Mouse (Mus musculus): ENCODE results near the gene Cd3d. TPM values are rescaled to one million over a fixed set of nuclear protein-coding genes. Genes with fewer than 3 reads are reported as not detected.
A peak's percentile ranks its signal among the peaks of the same experiment; 100 is the strongest.

The Cd3d gene
- polyA plus RNA-seq, 1 experiment from 2014 or later = not detected

DNA sequence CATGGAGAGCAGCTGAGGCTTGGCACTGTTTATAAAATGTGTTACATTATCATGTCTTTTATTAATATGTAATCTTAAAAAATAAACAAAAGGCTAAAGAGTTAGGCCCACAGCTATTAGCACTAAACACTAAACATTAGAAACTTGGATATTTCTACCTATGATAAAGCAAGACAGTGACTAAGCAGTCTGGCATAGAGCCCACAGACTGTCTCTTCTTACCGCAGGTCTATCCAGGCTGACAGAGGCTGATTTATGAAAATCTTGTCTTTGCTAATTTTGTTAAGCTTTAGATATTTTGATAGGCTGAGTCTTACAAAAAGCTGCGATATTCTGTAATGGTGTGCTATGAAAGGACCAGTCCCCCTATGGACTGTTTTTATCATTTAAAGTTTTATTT is 11.7 kb downstream of the Cd3d start:
- ATAC-seq (no peak), DNase-seq (ENCODE audit: low read depth, low spot score) (peak; percentile 61)
- no peak for TF ChIP-seq CTCF (IDR thresholded peaks at IDR 0.05)
- POLR2A ChIA-PET = interaction anchor here (0.9 kb wide), 1 partner anchor 14 kb away, joined by 3 read pairs; no protein-coding TSS in a partner anchor
- CTCF ChIA-PET = interaction anchor here (1.7 kb wide), 1 partner anchor 8 kb away, joined by 3 read pairs; no protein-coding TSS in a partner anchor
- peaks cover 42% of the 10 kb centered on the region for H3K27me3 ChIP-seq
- in situ Hi-C loops (cut with MboI; ENCODE audit: low pct_unique_long_range_greater_than_20kb) = no loop called here

DNA sequence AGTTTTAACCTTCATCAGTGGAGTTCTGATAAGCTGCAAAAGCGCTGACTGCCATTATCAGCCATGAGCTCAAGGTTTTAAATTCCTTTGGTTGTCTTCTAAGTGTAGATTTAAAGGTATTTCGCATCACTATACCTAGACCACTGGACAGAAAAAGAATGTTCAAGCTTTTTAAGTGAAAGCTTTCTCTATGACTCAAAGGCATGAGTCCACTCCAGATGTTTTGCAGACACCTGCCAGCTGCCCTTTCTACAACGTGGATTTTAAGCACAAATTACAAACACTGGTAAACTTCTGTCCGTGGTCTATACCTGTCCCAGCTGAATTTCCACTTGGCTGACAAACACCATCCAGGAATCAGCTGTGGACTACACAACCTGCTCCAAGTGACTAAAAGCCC is 13.4 kb downstream of the Cd3d start:
- CTCF ChIA-PET = no interaction called here
- in situ Hi-C loops (cut with MboI; ENCODE audit: low pct_unique_long_range_greater_than_20kb) = no loop called here
- DNase-seq (ENCODE audit: low read depth, low spot score) (no peak), ATAC-seq (no peak)
- TF ChIP-seq CTCF (IDR thresholded peaks at IDR 0.05) = no peak
- POLR2A ChIA-PET = no interaction called here
- peaks cover 44% of the 10 kb centered on the region for H3K27me3 ChIP-seq

DNA sequence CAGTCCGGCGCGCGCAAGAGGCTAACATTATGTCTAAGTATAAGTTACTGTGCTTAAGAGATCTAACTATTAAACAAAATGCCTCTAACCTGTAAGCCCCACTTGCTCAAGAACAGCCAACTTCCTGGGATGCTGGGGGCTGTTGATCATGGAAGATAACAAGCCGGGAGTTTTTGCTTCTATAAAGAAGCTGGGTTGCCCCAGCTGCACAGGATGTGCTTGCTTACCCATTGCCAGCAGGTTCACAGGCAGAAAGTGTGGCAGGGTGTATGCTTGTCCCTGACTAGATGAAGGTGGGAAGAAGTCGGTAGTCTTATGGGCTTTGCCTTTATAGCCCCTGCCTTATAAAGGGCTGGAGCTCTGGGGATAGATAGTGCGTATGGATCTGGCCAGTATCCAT is 15.0 kb downstream of the Cd3d start:
- TF ChIP-seq CTCF (IDR thresholded peaks at IDR 0.05) = no peak
- no peak for DNase-seq (ENCODE audit: low read depth, low spot score)
- CTCF ChIA-PET = no interaction called here
- peaks cover 52% of the 10 kb centered on the region for H3K27me3 ChIP-seq
- POLR2A ChIA-PET = no interaction called here
- in situ Hi-C loops (cut with MboI; ENCODE audit: low pct_unique_long_range_greater_than_20kb) = no loop called here
- ATAC-seq = no peak

DNA sequence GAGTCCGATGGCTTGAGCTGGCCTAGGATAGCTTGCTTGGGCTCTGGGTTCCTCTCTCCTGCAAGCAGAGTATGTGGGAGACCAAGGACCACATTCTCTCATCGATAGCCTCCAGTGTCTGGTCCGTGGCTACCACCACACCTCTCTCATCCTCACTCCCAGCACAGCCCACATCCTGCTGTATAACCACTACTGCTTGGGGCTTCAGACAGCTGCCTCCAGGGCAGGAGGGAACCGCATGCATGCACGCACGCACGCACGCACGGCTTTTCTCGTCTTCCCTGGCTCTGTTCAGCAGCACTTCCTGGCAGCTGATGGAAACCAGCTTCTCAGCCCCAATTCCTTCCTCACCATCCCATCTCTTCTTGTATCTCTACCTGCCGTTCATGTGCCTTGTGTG is 16.6 kb downstream of the Cd3d start:
- TF ChIP-seq CTCF (IDR thresholded peaks at IDR 0.05) = no peak
- ChIA-PET CTCF (interaction anchor here (1.6 kb wide), 1 partner anchor 25 kb away, joined by 6 read pairs; no protein-coding TSS in a partner anchor), POLR2A (no interaction called here)
- ATAC-seq = no peak
- no peak for DNase-seq (ENCODE audit: low read depth, low spot score)
- in situ Hi-C loops (cut with MboI; ENCODE audit: low pct_unique_long_range_greater_than_20kb) = no loop called here
- H3K27me3 ChIP-seq = peaks cover 67% of the 10 kb centered on the region

GRCm38 (mm10) chr9:44999171-44999570 is 17.6 kb downstream of the Cd3d start:
- no peak for TF ChIP-seq CTCF (IDR thresholded peaks at IDR 0.05)
- in situ Hi-C loops (cut with MboI; ENCODE audit: low pct_unique_long_range_greater_than_20kb) = no loop called here
- ATAC-seq = no peak
- DNase-seq (ENCODE audit: low read depth, low spot score) = no peak
- H3K27me3 ChIP-seq = peaks cover 77% of the 10 kb centered on the region
- CTCF ChIA-PET = no interaction called here
- POLR2A ChIA-PET = no interaction called here

DNA sequence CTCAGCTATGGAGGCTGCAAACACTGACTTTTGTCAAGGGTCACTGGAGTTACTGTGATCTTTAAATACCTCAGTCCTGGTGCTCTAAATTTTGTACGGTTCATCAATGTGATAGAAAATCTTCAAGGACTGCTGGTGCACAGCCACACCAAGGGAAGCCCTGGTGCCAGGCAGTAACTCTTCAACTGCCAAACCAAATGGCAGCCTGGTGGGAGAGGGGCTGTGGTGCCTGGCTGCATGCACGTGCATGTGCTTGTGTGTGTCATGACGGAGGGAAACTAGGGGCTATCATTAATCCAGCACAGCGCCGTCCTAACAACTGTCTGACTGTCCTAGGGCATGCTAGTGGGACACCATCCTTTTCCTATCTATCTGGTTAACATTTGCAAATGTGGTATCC is 18.2 kb downstream of the Cd3d start:
- in situ Hi-C loops (cut with MboI; ENCODE audit: low pct_unique_long_range_greater_than_20kb) = no loop called here
- ChIA-PET POLR2A (no interaction called here), CTCF (no interaction called here)
- H3K27me3 ChIP-seq = peaks cover 80% of the 10 kb centered on the region
- no peak for TF ChIP-seq CTCF (IDR thresholded peaks at IDR 0.05)
- ATAC-seq (no peak), DNase-seq (ENCODE audit: low read depth, low spot score) (no peak)

DNA sequence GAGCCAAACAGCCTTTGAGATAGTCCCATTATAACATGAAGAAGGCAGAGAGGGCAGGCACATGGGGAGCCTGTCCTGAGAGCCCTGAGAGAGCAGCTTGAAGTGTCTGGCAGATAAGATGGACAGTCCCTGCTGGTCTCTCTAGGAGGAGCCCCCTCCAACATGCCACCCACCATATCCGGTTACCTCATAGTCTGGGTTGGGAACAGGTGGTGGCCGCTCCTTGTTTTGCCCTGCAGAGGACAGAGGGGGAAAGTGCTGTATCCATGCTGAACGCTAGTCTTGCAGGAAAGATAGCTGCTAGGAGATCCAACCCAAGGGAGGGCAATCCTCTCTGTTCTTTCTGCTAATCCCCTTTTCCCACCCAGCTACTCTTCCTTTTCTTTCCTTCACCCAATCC is 18.7 kb downstream of the Cd3d start:
- ChIA-PET CTCF (no interaction called here), POLR2A (no interaction called here)
- ATAC-seq (no peak), DNase-seq (ENCODE audit: low read depth, low spot score) (no peak)
- in situ Hi-C loops (cut with MboI; ENCODE audit: low pct_unique_long_range_greater_than_20kb) = no loop called here
- TF ChIP-seq CTCF (IDR thresholded peaks at IDR 0.05) = no peak
- peaks cover 79% of the 10 kb centered on the region for H3K27me3 ChIP-seq

DNA sequence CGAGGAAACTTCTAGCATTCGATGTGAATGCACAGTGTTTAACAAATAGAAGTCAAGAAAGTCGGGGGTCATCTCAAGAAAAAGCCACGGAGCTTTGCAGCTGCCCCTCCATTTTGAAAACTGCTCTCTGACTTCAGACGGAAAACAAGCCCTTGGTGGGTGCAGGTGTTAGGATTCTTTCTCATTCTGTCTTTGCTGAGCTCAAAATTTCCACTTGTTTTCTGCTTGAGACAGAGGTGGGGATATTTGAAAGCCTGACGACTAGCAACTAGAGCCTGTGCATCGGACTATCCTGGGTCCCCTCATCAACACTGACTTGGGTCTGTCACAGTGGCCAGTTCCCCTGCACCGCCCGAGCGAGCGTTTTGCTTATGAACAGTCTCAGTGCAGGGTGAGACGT is 25.8 kb downstream of the Cd3d start:
- TF ChIP-seq CTCF (IDR thresholded peaks at IDR 0.05) = no peak
- CTCF ChIA-PET = no interaction called here
- no peak for ATAC-seq
- H3K27me3 ChIP-seq = peaks cover 58% of the 10 kb centered on the region
- no peak for DNase-seq (ENCODE audit: low read depth, low spot score)
- in situ Hi-C loops (cut with MboI; ENCODE audit: low pct_unique_long_range_greater_than_20kb) = no loop called here
- POLR2A ChIA-PET = interaction anchor here (0.9 kb wide), 1 partner anchor 14 kb away, joined by 3 read pairs; no protein-coding TSS in a partner anchor

- H3K27me3 ChIP-seq = peaks cover 50% of the 10 kb centered on the region
- TF ChIP-seq CTCF (IDR thresholded peaks at IDR 0.05) = no peak
- ATAC-seq (no peak), DNase-seq (ENCODE audit: low read depth, low spot score) (no peak)
- in situ Hi-C loops (cut with MboI; ENCODE audit: low pct_unique_long_range_greater_than_20kb) = no loop called here
- CTCF ChIA-PET = no interaction called here
- POLR2A ChIA-PET = no interaction called here
Measured at GRCm38 (mm10) chr9:45008342-45008741, 26.8 kb downstream of the Cd3d start.

- DNase-seq (ENCODE audit: low read depth, low spot score) (no peak), ATAC-seq (no peak)
- POLR2A ChIA-PET = no interaction called here
- peaks cover 41% of the 10 kb centered on the region for H3K27me3 ChIP-seq
- in situ Hi-C loops (cut with MboI; ENCODE audit: low pct_unique_long_range_greater_than_20kb) = no loop called here
- no peak for TF ChIP-seq CTCF (IDR thresholded peaks at IDR 0.05)
- CTCF ChIA-PET = no interaction called here
Measured at GRCm38 (mm10) chr9:45009180-45010078, 27.8 kb downstream of the Cd3d start, which contains the start of gene Cd3e. TSS of gene Cd3e (minus strand) at chr9:45009627.

DNA sequence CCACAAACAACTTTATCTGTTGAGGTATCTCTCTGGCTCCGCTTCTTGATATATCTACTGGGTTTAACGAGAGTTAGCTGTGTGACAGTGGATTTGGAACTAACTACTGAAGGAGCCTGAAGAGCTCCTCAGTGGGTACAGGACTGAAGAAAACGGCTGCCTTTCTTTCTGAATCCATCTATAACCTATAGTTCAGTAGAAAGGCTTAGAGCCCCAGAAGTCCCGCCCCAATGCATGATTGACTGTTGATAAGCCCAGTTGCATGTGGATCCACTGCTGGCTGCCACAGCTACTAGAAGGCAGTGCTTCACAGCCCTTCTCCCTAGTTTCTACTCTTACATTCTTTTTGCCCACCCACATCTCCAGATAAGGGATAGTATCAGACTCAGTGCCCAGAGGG is 28.9 kb downstream of the Cd3d start:
- DNase-seq (ENCODE audit: low read depth, low spot score) (no peak), ATAC-seq (no peak)
- ChIA-PET CTCF (no interaction called here), POLR2A (no interaction called here)
- TF ChIP-seq CTCF (IDR thresholded peaks at IDR 0.05) = no peak
- in situ Hi-C loops (cut with MboI; ENCODE audit: low pct_unique_long_range_greater_than_20kb) = no loop called here
- H3K27me3 ChIP-seq = peaks cover 42% of the 10 kb centered on the region

All from Patski (cell line).